Mouse (Mus musculus): ENCODE measurements at regions not wholly inside any gene's neighbourhood (a gene's known extent, or its start where the extent isn't known, plus 50 kb on each side); places are given as distances from the start of the nearest gene placed in this dataset.

GRCm38 (mm10) chr8:102414931-102415330, 370.5 kb downstream of the Cdh11 start:
- Histone ChIP-seq H3K27me3 (no peaks in the 10 kb centered on the region), H3K4me3 (no peak overlapping the region), H3K4me2 (no peak overlapping the region), H3K36me3 (no peaks in the 10 kb centered on the region), H3K4me1 (replicated peaks) (no peaks in the 10 kb centered on the region), H3K9me3 (replicated peaks) (no peaks in the 10 kb centered on the region), H3K27ac (no peak overlapping the region), H3K9ac (no peak overlapping the region)
- no peak for ATAC-seq (replicated peaks; ENCODE audit: insufficient number of reproducible peaks, insufficient read depth, low FRiP score, low read depth)
- WGBS = 70% methylated on average over 4 of the region's 4 CpGs

- H3K9me3 ChIP-seq (replicated peaks) = no peaks in the 10 kb centered on the region
- WGBS = 75% methylated on average over 5 of the region's 5 CpGs
- H3K4me1 ChIP-seq (replicated peaks) = no peaks in the 10 kb centered on the region
- H3K27me3 ChIP-seq = no peaks in the 10 kb centered on the region
- no peak overlapping the region for H3K4me3 ChIP-seq
- no peak for ATAC-seq (replicated peaks; ENCODE audit: insufficient number of reproducible peaks, insufficient read depth, low FRiP score, low read depth)
- H3K9ac ChIP-seq = no peak overlapping the region
- H3K36me3 ChIP-seq = no peaks in the 10 kb centered on the region
- H3K4me2 ChIP-seq = no peak overlapping the region
- no peak overlapping the region for H3K27ac ChIP-seq
Observed at GRCm38 (mm10) chr8:102413446-102413845, 372.0 kb downstream of the Cdh11 start.

GRCm38 (mm10) chr8:102387591-102387990, 397.9 kb downstream of the Cdh11 start:
- Histone ChIP-seq H3K4me2 (no peak overlapping the region), H3K4me1 (replicated peaks) (no peaks in the 10 kb centered on the region), H3K27ac (no peak overlapping the region), H3K27me3 (no peaks in the 10 kb centered on the region), H3K36me3 (no peaks in the 10 kb centered on the region), H3K9ac (no peak overlapping the region), H3K9me3 (replicated peaks) (no peaks in the 10 kb centered on the region), H3K4me3 (no peak overlapping the region)
- ATAC-seq (replicated peaks; ENCODE audit: insufficient number of reproducible peaks, insufficient read depth, low FRiP score, low read depth) = no peak
- WGBS = 62% methylated on average over 4 of the region's 4 CpGs

- H3K27me3 ChIP-seq = no peaks in the 10 kb centered on the region
- H3K4me1 ChIP-seq (replicated peaks) = no peaks in the 10 kb centered on the region
- no peaks in the 10 kb centered on the region for H3K36me3 ChIP-seq
- H3K27ac ChIP-seq = no peak overlapping the region
- no peaks in the 10 kb centered on the region for H3K9me3 ChIP-seq (replicated peaks)
- no peak overlapping the region for H3K4me2 ChIP-seq
- no peak overlapping the region for H3K9ac ChIP-seq
- no peak overlapping the region for H3K4me3 ChIP-seq
- 27% methylated on average over 1 of the region's 1 CpGs for WGBS
- peak; percentile 50; the same call in 1 of the 2 replicates for ATAC-seq (replicated peaks; ENCODE audit: insufficient number of reproducible peaks, insufficient read depth, low FRiP score, low read depth)
Observed at GRCm38 (mm10) chr8:102345392-102345791, 440.1 kb downstream of the Cdh11 start.

GRCm38 (mm10) chr8:102332511-102332910, 452.9 kb downstream of the Cdh11 start:
- Histone ChIP-seq H3K27ac (no peak overlapping the region), H3K36me3 (no peaks in the 10 kb centered on the region), H3K27me3 (no peaks in the 10 kb centered on the region), H3K4me2 (no peak overlapping the region), H3K4me1 (replicated peaks) (no peaks in the 10 kb centered on the region), H3K4me3 (no peak overlapping the region), H3K9me3 (replicated peaks) (no peaks in the 10 kb centered on the region), H3K9ac (no peak overlapping the region)
- no peak for ATAC-seq (replicated peaks; ENCODE audit: insufficient number of reproducible peaks, insufficient read depth, low FRiP score, low read depth)
- 54% methylated on average over 5 of the region's 5 CpGs for WGBS

GRCm38 (mm10) chr8:102331151-102331550, 454.3 kb downstream of the Cdh11 start:
- no peaks in the 10 kb centered on the region for H3K27me3 ChIP-seq
- WGBS = 79% methylated on average over 4 of the region's 4 CpGs
- H3K4me1 ChIP-seq (replicated peaks) = no peaks in the 10 kb centered on the region
- no peak overlapping the region for H3K4me3 ChIP-seq
- H3K9me3 ChIP-seq (replicated peaks) = no peaks in the 10 kb centered on the region
- H3K36me3 ChIP-seq = no peaks in the 10 kb centered on the region
- no peak overlapping the region for H3K27ac ChIP-seq
- no peak overlapping the region for H3K4me2 ChIP-seq
- no peak overlapping the region for H3K9ac ChIP-seq
- no peak for ATAC-seq (replicated peaks; ENCODE audit: insufficient number of reproducible peaks, insufficient read depth, low FRiP score, low read depth)

GRCm38 (mm10) chr8:102329955-102330354, 455.5 kb downstream of the Cdh11 start:
- WGBS = 69% methylated on average over 1 of the region's 1 CpGs

More at GRCm38 (mm10) chr8:102329955-102330354, 455.5 kb downstream of the Cdh11 start:
- H3K4me3 ChIP-seq = no peak overlapping the region
- H3K27ac ChIP-seq = no peak overlapping the region
- H3K9me3 ChIP-seq (replicated peaks) = no peaks in the 10 kb centered on the region
- no peak for ATAC-seq (replicated peaks; ENCODE audit: insufficient number of reproducible peaks, insufficient read depth, low FRiP score, low read depth)
- no peak overlapping the region for H3K9ac ChIP-seq
- H3K36me3 ChIP-seq = no peaks in the 10 kb centered on the region
- no peaks in the 10 kb centered on the region for H3K4me1 ChIP-seq (replicated peaks)
- H3K27me3 ChIP-seq = no peaks in the 10 kb centered on the region
- no peak overlapping the region for H3K4me2 ChIP-seq

All from heart, embryonic 15.5 days (tissue).